Mouse (Mus musculus) liver, adult 10 weeks (tissue): ENCODE measurements around the gene Otop1. TPM values are rescaled to one million over a fixed set of nuclear protein-coding genes. Genes with fewer than 3 reads are reported as not detected.

ENCODE experiments used
- polyA plus RNA-seq: library from polyadenylated mRNA; stranded (reverse); fragments of 350-450 nt; fragmentation: Illumina TruSeq; extraction: RNeasy Lipid Tissue Mini Kit (QIAGEN cat#74804); gene quantifications from one replicate; pipeline ENCODE4 v1.2.3, GENCODE M21; 2014; ENCODE audit warnings: low read depth, low replicate concordance

The Otop1 gene
- not detected for polyA plus RNA-seq

DNA sequence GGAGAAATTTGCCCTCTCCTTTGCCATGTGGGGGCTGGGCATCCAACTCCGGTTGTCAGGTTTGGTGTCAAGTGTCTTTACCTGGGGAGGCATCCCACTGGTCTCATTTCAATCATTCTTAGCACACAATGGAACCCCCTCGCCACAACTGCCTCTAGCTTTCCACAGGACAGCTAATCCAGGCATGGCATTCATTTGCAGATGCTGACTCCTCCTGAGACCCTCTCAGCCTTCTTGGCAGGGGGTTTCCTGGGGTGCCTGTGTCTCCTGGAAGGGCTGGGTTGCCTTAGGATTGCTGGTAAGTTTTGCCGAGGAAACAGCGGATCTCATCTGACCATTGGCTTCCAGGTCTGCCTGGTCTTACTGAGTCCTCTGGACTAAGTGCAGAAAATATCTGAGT lies at the start of gene Otop1:
Gene Otop1 (plus strand): TSS at position 202 of the 400 bp plus-strand sequence.

DNA sequence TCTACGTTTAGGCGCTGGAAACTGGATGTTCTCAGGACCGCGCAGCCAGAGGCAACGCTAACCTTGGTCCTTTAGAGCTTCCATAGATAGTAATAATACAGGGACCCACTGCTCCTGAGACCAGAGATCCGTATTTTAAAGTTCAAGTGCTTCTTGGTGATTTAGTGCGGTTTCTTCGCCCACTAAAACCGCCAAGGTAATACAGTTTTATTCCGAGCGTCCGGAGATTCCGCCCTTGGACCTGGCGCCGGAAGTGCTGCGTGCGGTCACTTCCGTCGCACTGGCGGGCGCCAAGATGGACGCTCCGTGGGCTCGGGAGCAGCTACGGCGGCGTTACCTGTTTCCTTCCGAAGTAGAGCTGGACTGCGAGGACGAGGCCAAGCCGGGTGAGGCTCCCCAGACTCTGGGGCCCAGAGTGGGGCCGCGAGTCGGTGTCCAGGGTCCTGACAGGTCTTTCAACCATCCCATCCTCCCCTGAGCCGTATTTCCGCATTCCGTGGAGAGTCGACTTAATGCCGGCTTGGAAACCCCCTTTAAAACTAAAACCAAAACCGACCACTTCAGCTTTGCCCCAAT lies 15.6 kb upstream of the Otop1 start, which contains the start of gene Tmem128:
Gene Tmem128 (plus strand): TSS at position 79 of the 576 bp plus-strand sequence.

DNA sequence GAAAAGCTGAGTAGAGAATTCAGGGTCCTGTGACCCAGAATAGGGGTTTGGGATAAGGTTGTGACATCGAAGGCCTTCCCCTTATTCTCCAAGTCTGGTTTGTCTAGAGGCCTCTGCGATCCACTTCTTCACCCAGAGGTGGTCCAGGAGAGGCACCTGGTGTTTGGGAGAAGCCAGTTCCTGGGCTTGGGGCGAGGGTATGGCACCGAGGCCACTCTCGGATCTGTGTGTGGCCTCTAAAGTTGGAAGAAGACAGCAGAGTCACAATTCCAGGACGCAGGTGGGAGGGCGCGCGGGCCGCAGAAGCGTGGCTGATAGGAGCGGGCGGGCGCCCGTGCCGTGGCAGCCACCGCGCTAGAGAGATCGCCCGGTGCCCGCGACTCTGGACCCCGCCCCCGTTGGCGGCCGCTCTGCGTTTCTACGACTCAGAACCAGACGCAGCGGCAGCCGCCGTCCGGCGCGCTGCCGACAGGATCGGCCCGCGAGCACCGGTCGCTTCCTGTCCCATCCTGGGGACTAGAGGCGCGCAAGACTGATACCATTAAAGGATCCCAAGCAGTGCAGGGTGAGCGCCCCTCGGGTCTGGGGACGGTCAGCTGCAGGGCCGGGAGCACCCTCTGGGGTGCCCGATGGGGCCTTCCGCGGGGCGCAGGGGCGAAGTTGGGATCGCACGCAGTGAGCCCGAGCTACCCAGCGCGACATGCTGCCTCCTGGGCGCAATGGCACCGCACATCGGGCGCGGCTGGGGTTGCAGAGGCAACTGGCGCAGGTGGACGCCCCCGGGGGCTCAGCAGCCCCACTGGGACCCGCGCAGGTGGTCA lies 43.4 kb downstream of the Otop1 start, which contains the start of gene Drd5:
Gene Drd5 (plus strand): TSS at position 402 of the 821 bp plus-strand sequence.

Other genes starting within 250 kb of the Otop1 start
- gene Stx18, start 237.2 kb upstream of the Otop1 start, polyA plus RNA-seq, result 27.2 TPM
- gene Nsg1, start 116.1 kb upstream of the Otop1 start, polyA plus RNA-seq, result 0.50 TPM
- 0.82 TPM for gene Zbtb49, start 55.5 kb upstream of the Otop1 start, polyA plus RNA-seq
- 13.5 TPM for gene Lyar, start 55.5 kb upstream of the Otop1 start, polyA plus RNA-seq
- gene Tmem128, start 15.8 kb upstream of the Otop1 start, polyA plus RNA-seq, result 25.9 TPM
- gene Drd5, start 43.4 kb downstream of the Otop1 start, polyA plus RNA-seq, result not detected
- 20.4 TPM for gene Slc2a9, start 227.2 kb downstream of the Otop1 start, polyA plus RNA-seq